Mouse (Mus musculus): ENCODE measurements around the gene Shc4.

DNA sequence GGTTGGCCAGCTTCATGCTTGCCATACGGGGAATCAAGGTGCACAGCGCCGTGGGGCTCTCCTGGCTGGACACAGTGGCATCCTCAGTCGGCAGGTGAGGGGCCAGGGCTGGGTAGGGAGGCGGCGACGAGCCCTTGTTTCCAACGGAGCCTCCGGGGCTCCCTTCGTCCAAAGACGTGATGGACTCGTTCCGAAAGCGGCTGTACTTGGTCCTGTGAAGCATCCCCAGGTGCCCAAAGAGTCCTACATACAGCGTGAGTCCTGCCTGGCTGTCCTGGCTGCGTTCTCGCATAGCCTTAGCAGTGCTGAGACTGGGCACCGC is 901 bp downstream of the Shc4 start:
- TF ChIP-seq TCF12 (IDR thresholded peaks at IDR 0.05; ENCODE audit: low read depth, low read length) = no peak
- no peak for TF ChIP-seq ETS1 (conservative IDR thresholded peaks at IDR 0.05; ENCODE audit: low read depth, low read length)
- TF ChIP-seq CTCF (conservative IDR thresholded peaks at IDR 0.05 in 1 of 2, IDR thresholded peaks at IDR 0.05 in 1 of 2; ENCODE audit: low read depth in 2 of 2, low read length in 2 of 2) = no peak

All from CH12.LX (cell line).